Mouse (Mus musculus) myocyte (in vitro differentiated cells): ENCODE data around the gene Sec14l1. TPM values are rescaled to one million over a fixed set of nuclear protein-coding genes. Genes with fewer than 3 reads are reported as not detected.

Experiments
- H3K27me3 ChIP-seq: one replicate; pipeline ENCODE4 v1.6.1; 2011; ENCODE audit not compliant: control insufficient read depth, insufficient read depth, insufficient read length
- H3K36me3 ChIP-seq: one replicate; pipeline ENCODE4 v1.6.1; 2011; ENCODE audit not compliant: control insufficient read depth, insufficient read depth
- H3K4me2 ChIP-seq: one replicate; pipeline ENCODE4 v1.6.1; 2011; ENCODE audit warnings: low read depth, control low read depth
- H3K4me3 ChIP-seq: one replicate; pipeline ENCODE4 v1.5.1; 2011; ENCODE audit warnings: mild to moderate bottlenecking, control low read depth, moderate library complexity
- H3K79me2 ChIP-seq: one replicate; pipeline ENCODE4 v1.6.1; 2011; ENCODE audit not compliant: control insufficient read depth, insufficient read depth
- H3ac ChIP-seq: one replicate; pipeline ENCODE4 v1.6.1; 2011; ENCODE audit not compliant: control insufficient read depth, insufficient read length
- CEBPB ChIP-seq: IDR thresholded peaks from 2 replicates; pipeline ENCODE4 v1.6.1; 2011; ENCODE audit warnings: mild to moderate bottlenecking, moderate library complexity; ENCODE audit not compliant: poor library complexity, insufficient read depth, severe bottlenecking
- E2F4 ChIP-seq: IDR thresholded peaks from one replicate; pipeline ENCODE4 v1.6.1; 2011; ENCODE audit warnings: mild to moderate bottlenecking, control low read depth, moderate library complexity; ENCODE audit not compliant: insufficient read depth
- MAX ChIP-seq: IDR thresholded peaks from one replicate; pipeline ENCODE4 v1.6.1; 2011; ENCODE audit warnings: low read depth, mild to moderate bottlenecking, control low read depth
- MYOD1 ChIP-seq, 3 experiments: IDR thresholded peaks; one replicate each; pipeline ENCODE4 v1.6.1; 2011; ENCODE audit warnings: control low read depth in 2 of 3, low read depth in 2 of 3, mild to moderate bottlenecking in 2 of 3, moderate library complexity in 1 of 3; ENCODE audit not compliant: insufficient read length in 2 of 3, control insufficient read depth in 1 of 3
- MYOG ChIP-seq, 3 experiments: IDR thresholded peaks; one replicate each; pipeline ENCODE4 v1.6.1; 2011; ENCODE audit warnings: control low read depth in 2 of 3, low read depth in 2 of 3, mild to moderate bottlenecking in 2 of 3; ENCODE audit not compliant: insufficient read length in 2 of 3, control insufficient read depth in 1 of 3, insufficient read depth in 1 of 3
- POLR2A ChIP-seq: IDR thresholded peaks from one replicate; pipeline ENCODE4 v1.6.1; 2011; ENCODE audit warnings: low read depth, mild to moderate bottlenecking, control low read depth, moderate library complexity; ENCODE audit not compliant: insufficient read length
- POLR2AphosphoS2 ChIP-seq: IDR thresholded peaks from one replicate; pipeline ENCODE4 v1.6.1; 2011; ENCODE audit warnings: low read depth, control low read depth; ENCODE audit not compliant: insufficient read length
- REST ChIP-seq: IDR thresholded peaks from one replicate; pipeline ENCODE4 v1.6.1; 2011; ENCODE audit warnings: mild to moderate bottlenecking, control low read depth, moderate library complexity; ENCODE audit not compliant: insufficient read depth, insufficient read length
- SRF ChIP-seq: IDR thresholded peaks from one replicate; pipeline ENCODE4 v1.6.1; 2011; ENCODE audit warnings: low read depth; ENCODE audit not compliant: control insufficient read depth, insufficient read length
- TCF12 ChIP-seq: IDR thresholded peaks from one replicate; pipeline ENCODE4 v1.6.1; 2011; ENCODE audit warnings: mild to moderate bottlenecking, control low read depth; ENCODE audit not compliant: poor library complexity, insufficient read depth, severe bottlenecking
- TCF3 ChIP-seq: IDR thresholded peaks from one replicate; pipeline ENCODE4 v1.6.1; 2011; ENCODE audit warnings: low read depth, control low read depth; ENCODE audit not compliant: insufficient read length
- USF1 ChIP-seq: IDR thresholded peaks from one replicate; pipeline ENCODE4 v1.6.1; 2011; ENCODE audit warnings: low read depth, mild to moderate bottlenecking, control low read depth, moderate library complexity
- polyA plus RNA-seq: library from polyadenylated mRNA; unstranded; fragments of >200 nt; fragmentation: generic; extraction: Trizol; gene quantifications from one replicate; pipeline ENCODE4 v1.2.1, GENCODE M21; 2012; ENCODE audit warnings: missing spikeins

Sec14l1 gene
- polyA plus RNA-seq, 1 experiment, result 84.8 TPM

GRCm38 (mm10) chr11:117138795-117139463, 24.0 kb downstream of the Sec14l1 start:
- H3K4me3 ChIP-seq, result no peak overlapping the region
- H3K4me2 ChIP-seq, result no peak overlapping the region
- no peak overlapping the region for H3ac ChIP-seq
- H3K79me2 ChIP-seq, result peaks cover 53% of the 10 kb centered on the region
- no peaks in the 10 kb centered on the region for H3K27me3 ChIP-seq
- no peak for TF ChIP-seq MYOG (IDR thresholded peaks at IDR 0.05; ENCODE audit: control insufficient read depth in 1 of 3, insufficient read depth in 1 of 3, insufficient read length in 2 of 3, low read depth in 2 of 3)
- TF ChIP-seq E2F4, result no peak
- TF ChIP-seq REST, result no peak
- TF ChIP-seq MYOD1 (IDR thresholded peaks at IDR 0.05; ENCODE audit: control insufficient read depth in 1 of 3, insufficient read length in 2 of 3, low read depth in 2 of 3), result no peak
- no peak for TF ChIP-seq POLR2A
- no peak for TF ChIP-seq MAX
- no peak for TF ChIP-seq TCF12
- TF ChIP-seq SRF, result no peak
- TF ChIP-seq TCF3, result no peak
- TF ChIP-seq POLR2AphosphoS2, result no peak
- TF ChIP-seq USF1, result no peak
- TF ChIP-seq CEBPB, result no peak
- H3K36me3 ChIP-seq, result peaks cover 1% of the 10 kb centered on the region

- Histone ChIP-seq H3ac (no peak overlapping the region), H3K36me3 (peaks cover 19% of the 10 kb centered on the region), H3K79me2 (peaks cover 44% of the 10 kb centered on the region), H3K4me2 (no peak overlapping the region), H3K4me3 (no peak overlapping the region), H3K27me3 (no peaks in the 10 kb centered on the region)
- no peak for TF ChIP-seq USF1
- no peak for TF ChIP-seq TCF12
- no peak for TF ChIP-seq SRF
- no peak for TF ChIP-seq REST
- no peak for TF ChIP-seq E2F4
- TF ChIP-seq TCF3, result no peak
- no peak for TF ChIP-seq POLR2A
- TF ChIP-seq POLR2AphosphoS2, result no peak
- no peak for TF ChIP-seq MYOG (IDR thresholded peaks at IDR 0.05; ENCODE audit: control insufficient read depth in 1 of 3, insufficient read depth in 1 of 3, insufficient read length in 2 of 3, low read depth in 2 of 3)
- no peak for TF ChIP-seq MYOD1 (IDR thresholded peaks at IDR 0.05; ENCODE audit: control insufficient read depth in 1 of 3, insufficient read length in 2 of 3, low read depth in 2 of 3)
- no peak for TF ChIP-seq CEBPB
- TF ChIP-seq MAX, result no peak
Measured at GRCm38 (mm10) chr11:117141376-117142001, 26.5 kb downstream of the Sec14l1 start.

- H3ac ChIP-seq, result no peak overlapping the region
- TF ChIP-seq CEBPB (no peak), USF1 (no peak), MYOD1 (IDR thresholded peaks at IDR 0.05; ENCODE audit: control insufficient read depth in 1 of 3, insufficient read length in 2 of 3, low read depth in 2 of 3) (no peak), SRF (no peak), E2F4 (no peak), POLR2AphosphoS2 (no peak), POLR2A (no peak), REST (no peak), TCF3 (no peak), MAX (no peak), TCF12 (no peak), MYOG (IDR thresholded peaks at IDR 0.05; ENCODE audit: control insufficient read depth in 1 of 3, insufficient read depth in 1 of 3, insufficient read length in 2 of 3, low read depth in 2 of 3) (no peak)
- peaks cover 34% of the 10 kb centered on the region for H3K79me2 ChIP-seq
- no peak overlapping the region for H3K4me2 ChIP-seq
- peaks cover 26% of the 10 kb centered on the region for H3K36me3 ChIP-seq
- no peak overlapping the region for H3K4me3 ChIP-seq
- H3K27me3 ChIP-seq, result no peaks in the 10 kb centered on the region
Measured at GRCm38 (mm10) chr11:117142507-117142906, 27.5 kb downstream of the Sec14l1 start.

- peaks cover 42% of the 10 kb centered on the region for H3K36me3 ChIP-seq
- peaks cover 8% of the 10 kb centered on the region for H3K79me2 ChIP-seq
- no peaks in the 10 kb centered on the region for H3K27me3 ChIP-seq
- H3K4me2 ChIP-seq, result no peak overlapping the region
- H3ac ChIP-seq, result no peak overlapping the region
- TF ChIP-seq E2F4 (no peak), TCF12 (no peak), POLR2AphosphoS2 (no peak), REST (no peak), TCF3 (no peak), CEBPB (no peak)
- H3K4me3 ChIP-seq, result no peak overlapping the region
Measured at GRCm38 (mm10) chr11:117145451-117146117, 30.6 kb downstream of the Sec14l1 start.
